Mouse (Mus musculus): ENCODE data around the gene Zfp629.

Gene Zfp629

DNA sequence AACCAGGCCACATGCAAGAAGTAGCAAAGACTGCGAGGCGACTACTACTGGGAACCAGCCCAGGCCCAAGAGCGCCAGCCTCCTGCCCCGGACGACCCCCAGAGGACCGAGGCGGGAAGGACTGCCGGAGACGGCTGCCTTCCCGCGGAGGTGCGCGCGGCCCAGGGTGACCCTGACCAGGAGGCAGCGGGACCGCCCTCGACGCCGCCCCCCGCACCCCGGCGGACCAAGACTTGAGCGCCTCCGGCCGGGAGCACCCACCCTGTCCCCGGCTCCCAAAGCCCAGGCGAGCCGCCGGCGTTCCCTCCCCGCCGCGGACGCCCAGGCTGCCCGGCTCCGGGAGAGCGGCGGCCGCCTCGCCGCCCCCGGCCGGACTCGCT is 1.1 kb downstream of the Zfp629 start:
- peak; percentile 20 to 22 for DNase-seq (ENCODE audit: low spot score in 2 of 2)

DNA sequence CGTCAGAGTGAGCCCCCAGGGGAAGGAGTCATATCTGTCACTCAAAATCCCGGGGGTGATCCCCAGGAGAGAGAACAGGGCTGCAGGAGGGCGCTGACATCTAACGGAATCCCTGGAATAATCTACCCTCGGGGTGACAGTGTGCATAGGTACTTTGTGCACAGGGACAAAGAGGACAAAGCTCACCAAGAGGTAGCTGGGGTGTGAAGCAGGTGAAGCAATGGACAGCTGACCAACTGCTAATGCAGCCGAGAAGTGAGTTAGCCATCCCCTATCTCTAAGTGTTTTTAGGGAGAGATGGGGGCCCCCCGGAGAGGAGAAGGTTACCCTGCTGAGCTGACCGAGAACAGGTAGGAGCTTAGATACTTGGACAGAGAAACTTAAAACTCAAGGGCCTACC is 1.5 kb downstream of the Zfp629 start:
- no peak for DNase-seq (ENCODE audit: low spot score in 2 of 2)

DNA sequence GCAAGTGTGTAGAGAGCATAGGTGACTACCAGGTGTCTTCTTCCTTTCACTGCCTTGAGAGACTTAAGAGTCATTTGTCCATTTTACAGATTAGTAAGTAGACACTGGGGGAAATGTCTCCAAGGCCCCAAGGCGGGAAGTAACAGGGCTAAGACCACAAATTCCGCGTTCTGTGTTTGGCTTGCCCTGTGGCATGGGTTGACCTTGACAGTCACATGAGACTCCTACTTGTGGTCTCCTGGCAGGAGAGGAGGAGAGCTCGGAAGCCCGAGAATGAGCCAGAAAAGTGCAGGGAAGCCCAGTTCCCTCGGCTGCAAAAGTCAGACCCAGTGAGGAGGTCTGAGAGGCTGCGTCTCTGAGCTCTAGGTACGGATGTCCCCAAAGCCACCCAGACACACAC is 2.1 kb downstream of the Zfp629 start:
- no peak for DNase-seq (ENCODE audit: low spot score in 2 of 2)

DNA sequence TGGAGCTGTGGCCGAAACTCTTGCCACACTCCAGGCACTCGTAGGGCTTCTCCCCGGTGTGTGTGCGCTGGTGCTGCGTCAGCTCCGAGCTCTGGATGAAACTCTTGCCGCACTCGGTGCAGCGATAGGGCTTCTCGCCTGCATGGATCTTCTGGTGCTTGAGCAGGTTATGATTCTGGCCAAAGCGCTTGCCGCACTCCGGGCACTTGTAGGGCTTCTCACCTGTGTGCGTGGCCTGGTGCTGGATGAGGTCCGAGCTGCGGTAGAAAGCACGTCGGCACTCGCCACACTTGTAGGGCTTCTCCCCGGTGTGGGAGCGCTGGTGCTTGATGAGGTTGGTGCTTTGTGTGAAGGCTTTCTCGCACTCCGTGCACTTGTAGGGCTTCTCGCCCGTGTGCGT is 4.0 kb downstream of the Zfp629 start:
- no peak for DNase-seq (ENCODE audit: low spot score in 2 of 2)

DNA sequence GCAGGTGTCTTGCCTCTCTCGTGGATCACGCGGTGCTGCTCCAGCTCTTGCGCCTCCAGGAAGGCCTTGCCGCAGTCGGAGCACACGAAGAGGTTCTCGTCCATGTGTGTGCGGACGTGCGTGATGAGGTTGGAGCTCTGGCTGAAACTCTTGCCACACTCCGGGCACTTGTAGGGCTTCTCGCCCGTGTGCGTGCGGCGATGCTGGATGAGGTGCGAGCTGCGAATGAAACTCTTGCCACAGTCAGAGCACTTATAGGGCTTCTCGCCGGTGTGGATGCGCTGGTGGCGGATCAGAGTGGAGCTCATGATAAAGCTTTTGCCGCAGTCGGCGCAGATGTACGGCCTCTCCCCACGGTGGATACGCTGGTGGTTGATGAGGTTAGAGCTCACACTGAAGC is 4.6 kb downstream of the Zfp629 start:
- DNase-seq (ENCODE audit: low spot score in 2 of 2) = no peak

DNA sequence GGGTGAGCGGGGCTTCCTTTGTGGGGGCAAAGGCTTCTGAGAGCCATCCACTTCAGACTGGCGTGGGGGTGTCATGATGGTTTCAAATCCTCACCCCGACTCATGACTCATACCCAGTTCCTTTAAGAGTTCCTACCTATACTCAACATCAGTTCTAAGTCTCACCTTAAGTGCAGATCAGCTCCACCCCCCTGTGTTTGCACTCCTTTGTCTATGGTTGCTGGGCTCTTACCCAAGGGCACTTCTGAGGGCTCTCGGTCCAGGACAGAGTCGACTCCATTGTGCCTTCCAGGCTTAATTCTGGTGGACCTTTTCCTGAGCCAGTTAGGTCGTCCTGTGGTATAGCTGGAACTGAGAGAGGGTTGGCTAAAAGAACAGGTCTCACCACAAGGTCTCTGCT is 8.4 kb downstream of the Zfp629 start:
- DNase-seq (ENCODE audit: low spot score in 2 of 2) = no peak

DNA sequence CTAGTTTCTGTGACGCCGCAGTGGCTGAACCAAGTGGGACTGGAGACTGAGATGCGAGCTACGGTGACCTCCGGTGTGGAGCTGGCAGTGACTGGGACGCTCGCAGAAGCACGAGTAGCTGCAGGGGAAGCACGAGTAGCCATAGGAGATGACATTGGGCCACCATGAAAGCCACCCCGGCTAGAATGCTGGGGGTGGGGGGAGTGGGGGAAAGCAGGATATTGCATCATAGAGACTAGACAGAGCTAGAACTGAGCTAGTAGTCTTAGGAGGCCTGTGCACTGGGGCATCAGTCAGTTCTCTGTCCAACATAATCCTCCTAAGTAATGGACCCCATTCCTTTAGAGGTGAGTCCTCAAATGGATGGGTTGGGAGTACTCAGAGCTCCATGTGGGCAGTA is 11.3 kb downstream of the Zfp629 start:
- no peak for DNase-seq (ENCODE audit: low spot score in 2 of 2)

DNA sequence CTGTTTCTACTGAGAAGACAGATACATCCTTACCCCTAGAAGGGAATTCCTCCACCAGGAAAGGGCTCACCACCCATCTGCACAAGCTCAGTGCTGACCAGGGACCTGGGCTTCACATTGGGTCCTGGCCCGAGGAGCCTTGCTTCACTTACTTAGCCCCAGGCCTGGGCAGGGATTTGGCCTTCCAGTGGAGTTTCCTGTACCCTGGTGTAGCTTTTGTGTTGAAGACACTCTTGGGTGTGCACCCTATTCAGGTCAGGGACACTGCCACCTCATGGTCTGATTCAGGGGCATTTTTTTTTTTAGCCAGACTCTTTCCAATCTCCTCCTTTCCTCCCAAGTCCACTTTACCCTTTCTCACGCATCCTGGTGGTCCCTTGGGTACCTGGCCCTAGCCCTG is 12.7 kb downstream of the Zfp629 start:
- DNase-seq (ENCODE audit: low spot score in 2 of 2) = no peak

DNA sequence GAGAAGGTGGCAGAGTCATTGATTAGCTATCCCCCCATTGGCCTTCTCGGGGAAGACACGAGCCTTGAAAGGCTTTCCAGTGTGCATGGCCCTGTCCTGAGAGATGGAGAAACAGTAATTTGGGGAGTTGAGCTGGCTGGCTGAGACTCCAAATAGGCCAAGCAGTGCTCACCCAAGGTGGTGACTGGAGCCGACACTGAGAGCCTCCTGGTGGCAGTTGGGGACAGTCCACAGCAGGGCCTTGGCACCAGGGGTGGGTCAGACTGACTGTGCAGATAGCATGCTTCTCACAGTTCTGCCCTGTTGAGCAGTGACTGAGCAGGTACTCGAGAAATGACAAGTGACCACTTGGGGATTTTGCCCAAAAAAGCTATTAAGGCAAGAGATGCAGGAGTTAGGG is 13.9 kb downstream of the Zfp629 start:
- DNase-seq (ENCODE audit: low spot score in 2 of 2) = no peak

DNA sequence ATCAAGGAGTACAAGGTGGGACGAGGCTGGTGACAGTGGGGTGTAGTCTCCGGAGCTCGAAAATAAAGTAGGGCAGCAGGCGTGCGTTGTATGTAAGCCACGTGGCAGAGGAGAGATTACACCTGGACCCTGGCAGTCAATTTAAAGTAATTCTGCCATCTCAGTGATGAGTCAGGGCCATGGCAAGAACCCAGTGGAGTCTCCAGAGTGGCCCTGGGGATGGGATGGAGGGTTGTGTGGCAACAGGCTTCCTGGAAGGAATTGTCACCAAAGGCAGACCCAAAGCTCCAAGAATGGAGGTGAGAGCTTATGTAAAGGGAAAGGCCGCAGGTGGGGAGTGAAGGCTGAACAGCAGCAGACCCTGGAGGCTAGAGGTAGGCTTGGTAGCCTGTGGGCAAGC is 15.0 kb downstream of the Zfp629 start:
- DNase-seq (ENCODE audit: low spot score in 2 of 2) = no peak

DNA sequence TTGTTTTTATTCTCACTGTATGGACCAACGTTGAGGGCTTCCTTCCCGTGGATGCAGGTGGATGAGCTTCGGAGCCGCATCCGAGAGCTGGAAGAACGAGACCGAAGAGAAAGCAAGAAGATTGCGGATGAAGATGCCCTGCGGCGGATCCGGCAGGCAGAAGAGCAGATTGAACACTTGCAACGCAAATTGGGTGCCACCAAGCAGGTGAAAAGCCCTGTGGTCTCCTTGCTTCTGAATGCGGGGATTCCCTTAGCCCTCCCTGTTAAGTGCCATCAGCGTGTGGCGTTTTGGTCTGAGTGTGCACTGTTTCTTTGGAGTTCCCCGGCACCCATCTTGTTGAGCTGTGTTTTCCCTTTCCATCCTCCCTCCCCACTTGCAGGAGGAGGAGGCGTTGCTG is 18.9 kb downstream of the Zfp629 start:
- DNase-seq (ENCODE audit: low spot score in 2 of 2) = no peak

DNA sequence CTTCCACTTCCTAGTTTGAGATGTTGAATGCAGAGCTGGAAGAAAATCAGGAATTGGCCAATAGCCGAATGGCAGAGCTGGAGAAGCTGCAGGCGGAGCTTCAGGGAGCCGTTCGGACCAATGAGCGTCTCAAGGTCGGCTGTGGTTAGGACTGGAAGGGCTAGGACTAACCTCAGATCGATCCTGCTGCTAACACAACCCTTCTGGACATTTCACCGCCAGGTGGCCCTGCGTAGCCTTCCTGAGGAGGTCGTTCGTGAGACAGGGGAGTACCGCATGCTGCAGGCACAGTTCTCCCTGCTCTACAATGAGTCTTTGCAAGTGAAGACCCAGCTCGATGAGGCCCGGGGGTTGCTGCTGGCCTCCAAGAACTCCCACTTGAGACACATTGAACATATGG is 23.0 kb downstream of the Zfp629 start:
- DNase-seq (ENCODE audit: low spot score in 2 of 2) = no peak

DNA sequence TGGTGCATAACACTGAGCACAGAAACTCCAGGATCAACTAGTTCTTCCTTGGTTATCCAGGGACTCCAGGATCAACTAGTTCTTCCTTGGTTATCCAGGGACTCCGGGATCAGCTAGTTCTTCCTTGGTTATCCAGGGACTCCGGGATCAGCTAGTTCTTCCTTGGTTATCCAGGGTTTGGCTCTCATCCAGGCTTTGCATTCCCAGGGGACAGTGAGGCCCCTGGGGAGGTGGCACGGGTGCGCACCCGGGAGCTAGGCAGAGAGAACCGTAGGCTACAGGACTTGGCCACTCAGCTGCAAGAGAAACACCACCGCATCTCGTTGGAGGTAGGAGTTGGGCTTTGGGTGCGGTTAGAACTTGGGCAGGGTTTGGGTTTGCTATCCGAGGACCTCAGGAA is 24.5 kb downstream of the Zfp629 start:
- no peak for DNase-seq (ENCODE audit: low spot score in 2 of 2)

DNA sequence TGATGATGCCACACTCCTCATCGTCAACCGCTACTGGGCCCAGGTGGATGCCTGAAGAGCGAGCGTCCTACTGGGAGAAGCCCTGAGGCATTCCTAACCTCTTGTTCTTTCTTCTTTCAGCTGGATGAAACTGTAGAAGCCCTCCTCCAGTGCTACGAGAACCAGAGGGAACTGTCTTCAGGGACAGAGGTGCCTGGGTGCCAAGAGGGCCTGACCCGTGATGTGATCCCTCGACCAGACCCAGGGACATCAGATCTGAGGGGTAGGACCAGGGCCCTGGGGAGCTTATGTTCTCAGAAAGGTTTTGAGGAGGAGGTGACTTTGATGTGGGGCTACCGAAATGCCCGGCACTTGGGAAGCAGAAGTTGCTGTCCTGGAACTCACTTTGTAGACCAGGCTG is 26.0 kb downstream of the Zfp629 start:
- no peak for DNase-seq (ENCODE audit: low spot score in 2 of 2)

DNA sequence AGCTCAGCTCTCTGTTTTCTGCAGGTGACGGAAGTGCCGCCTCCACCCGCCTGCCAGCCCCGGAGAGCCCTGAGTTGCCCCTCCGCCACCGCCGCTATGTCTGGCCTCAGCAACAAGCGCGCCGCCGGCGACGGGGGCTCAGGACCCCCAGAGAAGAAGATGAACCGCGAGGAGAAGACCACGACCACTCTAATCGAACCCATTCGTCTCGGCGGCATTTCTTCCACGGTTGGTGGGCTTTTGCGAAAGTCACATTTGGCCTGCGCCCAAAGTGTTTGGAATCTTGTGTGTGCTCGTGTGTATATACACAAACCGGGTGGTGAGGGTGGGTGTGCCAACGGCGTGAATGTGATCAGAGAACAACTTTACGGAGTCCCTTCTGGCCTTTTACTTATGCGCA is 26.7 kb downstream of the Zfp629 start:
- no peak for DNase-seq (ENCODE audit: low spot score in 2 of 2)

DNA sequence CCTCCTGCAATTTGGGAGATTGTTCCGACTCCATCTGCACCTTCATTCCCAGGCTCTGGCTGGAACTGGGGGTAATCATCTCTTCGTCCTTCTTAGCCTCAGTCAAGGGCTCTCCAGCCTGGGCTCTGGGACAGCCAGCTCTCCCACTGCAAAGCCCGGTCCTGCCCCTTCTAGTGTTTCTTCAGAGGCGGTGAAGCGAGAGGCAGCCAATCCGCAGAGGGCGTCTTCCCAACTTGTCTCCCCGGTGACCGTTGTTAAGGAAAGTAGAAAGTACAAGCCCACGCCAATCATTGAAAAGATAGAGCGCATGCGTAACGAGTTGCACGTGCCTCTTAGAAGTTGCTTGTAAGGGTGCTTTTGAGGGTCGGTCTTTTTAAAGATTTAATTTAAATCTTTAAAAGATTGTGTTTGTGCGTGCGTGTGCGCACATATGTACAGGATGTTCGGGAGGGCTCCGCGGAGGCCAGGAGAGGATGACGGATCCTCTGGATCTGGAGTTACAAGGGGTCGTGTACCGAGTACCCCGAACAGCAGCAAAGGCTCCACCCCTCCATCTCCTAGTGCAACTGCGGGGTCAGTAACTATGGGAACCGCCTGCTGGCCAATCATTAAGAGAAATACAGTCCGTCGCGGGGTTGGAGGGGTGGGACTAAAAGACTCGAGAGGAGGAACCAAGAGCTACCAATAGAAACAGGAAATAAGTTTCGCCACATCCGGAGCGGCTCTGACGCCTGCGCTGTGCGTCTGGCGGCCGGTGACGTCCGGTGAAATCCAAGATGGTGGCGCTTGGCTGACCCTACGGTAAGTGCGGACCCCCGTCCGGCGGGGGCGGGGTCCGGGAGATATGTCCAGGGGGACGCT is 27.4 kb downstream of the Zfp629 start, which contains the start of the genes Ccdc189 and Rnf40:
Gene Ccdc189, minus strand, starts transcription at position 585 of the 861 bp plus-strand sequence.
Gene Rnf40, plus strand, starts transcription at position 757 of the 861 bp plus-strand sequence.
- DNase-seq (ENCODE audit: low spot score in 2 of 2) = peak; percentile 94 to 95

DNA sequence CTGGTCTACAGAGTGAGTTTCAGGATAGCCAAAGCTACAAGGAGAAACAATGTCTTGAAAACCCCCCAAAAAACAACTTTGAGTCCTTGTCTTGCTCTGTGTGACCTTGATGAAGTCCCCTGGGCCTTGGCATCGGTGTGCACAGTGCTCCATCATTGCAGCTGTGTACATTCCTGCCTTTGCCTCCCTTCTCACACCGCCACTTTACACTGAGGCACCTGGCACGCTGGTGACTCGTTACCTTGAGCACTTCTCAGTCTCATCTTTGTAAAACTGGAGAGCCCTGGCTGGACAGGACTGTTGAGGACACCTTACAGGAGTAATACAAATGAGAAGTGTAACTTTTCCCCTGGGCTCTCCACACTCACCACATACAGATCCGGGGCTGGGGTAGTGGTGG is 28.4 kb downstream of the Zfp629 start:
- no peak for DNase-seq (ENCODE audit: low spot score in 2 of 2)

DNA sequence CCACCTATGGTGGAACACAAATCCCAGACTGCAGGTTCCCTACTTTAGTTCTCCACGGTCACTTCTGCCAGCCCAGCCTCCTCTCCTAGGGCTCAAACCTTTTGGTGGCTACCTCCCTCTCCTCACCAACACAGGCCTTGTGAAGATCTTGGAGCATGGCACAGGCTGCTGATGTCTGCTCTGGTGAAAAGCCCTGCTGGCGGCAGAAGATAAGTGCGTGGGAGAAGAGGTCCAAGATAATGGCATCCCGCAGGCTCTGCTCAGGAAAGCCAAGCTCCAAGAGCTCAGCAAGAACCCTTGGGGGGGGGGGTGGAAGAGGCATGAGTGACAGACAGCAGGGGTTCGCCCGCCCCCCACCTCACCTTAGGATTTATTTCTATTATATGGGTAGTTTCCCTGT is 29.4 kb downstream of the Zfp629 start:
- DNase-seq (ENCODE audit: low spot score in 2 of 2) = no peak

DNA sequence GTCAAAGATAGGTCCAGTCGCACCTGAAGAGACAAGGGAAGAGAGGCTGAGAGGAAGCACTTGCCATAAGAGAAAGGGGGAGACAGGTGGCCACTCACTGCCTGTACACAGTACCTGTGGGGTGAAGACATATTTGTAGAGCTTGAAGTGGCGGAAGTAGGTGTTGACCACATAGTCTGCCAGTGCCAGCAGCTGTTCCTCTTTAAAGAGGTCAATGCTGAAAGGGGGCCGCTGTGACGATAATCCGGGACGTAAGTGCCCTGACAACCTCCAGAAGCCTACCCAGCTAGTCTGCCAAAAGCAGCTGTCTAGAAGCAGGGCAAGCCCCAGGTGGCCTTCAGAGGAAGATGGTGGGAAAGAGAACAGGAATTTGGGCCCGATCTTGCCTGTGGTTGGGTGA is 30.6 kb downstream of the Zfp629 start:
- peak; percentile 28 to 48 for DNase-seq (ENCODE audit: low spot score in 2 of 2)

DNA sequence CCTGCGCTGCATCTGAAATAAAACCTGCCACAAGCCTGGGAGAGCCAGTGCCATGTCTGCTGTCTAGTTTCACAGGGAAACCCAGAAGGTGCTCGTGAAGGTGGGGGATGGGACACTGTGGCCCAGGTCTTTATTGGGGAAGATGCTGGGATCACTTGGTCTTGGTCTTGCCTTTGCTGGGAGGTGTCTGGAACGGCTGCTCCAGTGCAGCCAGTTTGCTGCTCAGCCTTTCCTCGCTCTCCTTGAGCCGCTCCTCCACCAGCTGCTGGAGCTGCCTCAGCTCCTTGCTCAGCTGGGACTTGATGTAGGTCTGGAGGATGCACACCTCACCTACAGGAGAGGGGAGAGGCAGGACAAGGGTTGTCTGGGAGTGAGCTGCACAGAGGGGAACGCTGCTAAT is 32.3 kb downstream of the Zfp629 start:
- DNase-seq (ENCODE audit: low spot score in 2 of 2) = no peak

DNA sequence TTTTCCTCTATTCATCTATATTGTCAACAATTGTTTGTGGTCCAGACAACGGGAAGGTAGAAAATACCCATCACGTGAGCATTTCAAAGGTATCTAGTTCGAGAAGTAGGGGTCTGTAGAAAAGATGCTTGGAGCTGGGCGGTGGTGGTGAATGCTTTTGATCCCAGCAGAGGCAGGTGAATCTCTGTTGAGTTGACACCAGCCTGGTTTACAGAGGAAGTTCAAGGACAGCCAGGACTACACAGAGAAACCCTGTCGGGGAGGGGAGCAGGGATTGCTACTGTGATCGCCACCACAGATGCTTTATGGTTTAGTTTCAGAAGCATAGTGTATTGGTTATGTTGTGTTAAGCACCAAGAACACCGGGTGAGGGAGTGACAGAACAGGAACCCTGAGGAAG is 41.5 kb downstream of the Zfp629 start:
- no peak for DNase-seq (ENCODE audit: low spot score in 2 of 2)

DNA sequence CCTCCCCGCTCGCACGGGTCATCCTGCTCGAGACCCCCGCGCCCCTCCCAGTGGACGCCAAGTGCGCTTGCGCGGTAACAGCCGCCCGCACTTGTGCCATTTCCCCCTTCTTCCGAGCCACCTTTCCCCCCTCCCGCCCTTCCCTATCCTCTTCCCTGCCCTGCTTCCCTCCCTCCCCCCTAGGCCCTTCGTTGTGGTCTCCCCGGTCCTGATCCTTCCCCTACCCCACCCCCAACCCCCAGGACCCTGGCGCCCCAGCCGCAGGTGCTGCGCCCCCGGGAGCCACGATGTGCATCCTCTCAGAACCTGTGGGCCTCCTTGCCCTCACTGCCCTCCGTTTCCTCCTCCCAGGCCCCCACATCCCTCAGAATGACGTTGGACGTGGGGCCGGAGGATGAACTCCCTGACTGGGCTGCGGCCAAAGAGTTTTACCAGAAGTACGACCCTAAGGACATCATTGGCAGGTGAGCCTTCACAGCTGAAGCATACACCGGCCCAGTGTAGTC is 42.0 kb downstream of the Zfp629 start:
- DNase-seq (ENCODE audit: low spot score in 2 of 2) = no peak

DNA sequence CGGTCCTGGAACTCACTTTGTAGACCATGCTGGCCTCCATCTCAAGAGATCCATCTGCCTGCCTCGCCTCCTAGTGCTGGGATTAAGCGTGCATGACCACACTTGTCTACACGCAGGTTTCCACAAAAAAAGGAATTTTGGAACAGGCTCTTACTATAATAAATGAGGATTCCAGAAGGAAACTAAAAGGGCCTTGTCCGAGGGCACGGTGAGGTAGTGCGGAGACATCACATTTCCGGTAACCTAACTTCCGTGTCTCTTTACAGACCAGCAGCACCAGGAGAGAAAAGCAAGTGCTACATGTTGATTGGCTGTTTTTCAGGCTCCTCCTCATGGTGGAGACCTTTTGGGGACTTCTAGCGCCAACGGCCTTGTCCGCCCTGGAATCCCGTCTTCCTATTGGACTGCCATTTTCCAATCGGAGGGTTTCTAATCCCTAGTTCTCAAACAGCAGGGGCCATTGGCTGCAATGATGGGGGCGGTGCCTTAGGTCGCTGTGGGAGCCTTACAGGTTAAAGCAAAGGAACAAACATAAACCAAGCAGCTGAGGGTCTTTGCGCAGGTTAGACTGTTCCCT is 42.6 kb downstream of the Zfp629 start, which contains the start of gene Phkg2:
Gene Phkg2, plus strand, starts transcription at position 446 of the 577 bp plus-strand sequence.
- DNase-seq (ENCODE audit: low spot score in 2 of 2) = peak; percentile 93

All from natural killer cell, adult 2 months (primary cell).